Mouse (Mus musculus) hindbrain, embryonic 15.5 days (tissue): ENCODE measurements around the gene Pank4. TPM values are rescaled to one million over a fixed set of nuclear protein-coding genes. Genes with fewer than 3 reads are reported as not detected.

Source experiments
- ATAC-seq: fragments of 200-750 bp; cut with Nextera tagmentation; 2 replicates; pipeline ENCODE4 v1.8.0; 2017; ENCODE audit warnings: low read depth, moderate number of reproducible peaks, moderate TSS enrichment; ENCODE audit not compliant: low FRiP score
- H3K27ac ChIP-seq: fragments of 300-500 bp; sonication (generic); replicated peaks from 2 replicates; pipeline ENCODE4 v1.5.1; 2015; ENCODE audit warnings: mild to moderate bottlenecking, inconsistent platforms
- H3K27me3 ChIP-seq: fragments of 300-500 bp; sonication (generic); 2 replicates; pipeline ENCODE4 v1.6.1; 2015; ENCODE audit warnings: control low read depth, inconsistent platforms
- H3K36me3 ChIP-seq: fragments of 300-500 bp; sonication (generic); 2 replicates; pipeline ENCODE4 v1.6.1; 2015; ENCODE audit warnings: control low read depth, inconsistent platforms
- H3K4me1 ChIP-seq: fragments of 300-500 bp; sonication (generic); replicated peaks from 2 replicates; pipeline ENCODE4 v1.6.1; 2015; ENCODE audit warnings: control low read depth, inconsistent platforms
- H3K4me2 ChIP-seq: fragments of 300-500 bp; sonication (generic); 2 replicates; pipeline ENCODE4 v1.6.1; 2015; ENCODE audit warnings: moderate library complexity, mild to moderate bottlenecking, inconsistent platforms
- H3K4me3 ChIP-seq: fragments of 300-500 bp; sonication (generic); 2 replicates; pipeline ENCODE4 v1.5.1; 2015; ENCODE audit warnings: mild to moderate bottlenecking, inconsistent platforms
- H3K9ac ChIP-seq: fragments of 300-500 bp; sonication (generic); 2 replicates; pipeline ENCODE4 v1.6.1; 2015; ENCODE audit warnings: inconsistent platforms
- H3K9me3 ChIP-seq: fragments of 300-500 bp; sonication (generic); 2 replicates; pipeline ENCODE4 v1.6.1; 2016; ENCODE audit warnings: control low read depth, inconsistent platforms
- WGBS: fragments of 180-500 bp; shearing (Covaris S2); methylation state at CpG from one replicate; pipeline ENCODE4 v1.1.7; 2015; 5-methylcytosine and 5-hydroxymethylcytosine counted together
- polyA plus RNA-seq: library from polyadenylated mRNA; unstranded; fragments of >200 nt; fragmentation: Nextera tagmentation; extraction: Ambion mirVana; gene quantifications from 2 replicates; pipeline ENCODE4 v1.2.1, GENCODE M21; 2015

The Pank4 gene
- polyA plus RNA-seq, 1 experiment from 2014 or later = 37.3 TPM

GRCm38 (mm10) chr4:155008075-155008474 lies 44.2 kb downstream of the Pank4 start:
- no peak overlapping the region for H3K9ac ChIP-seq
- H3K27me3 ChIP-seq = no peaks in the 10 kb centered on the region
- no peaks in the 10 kb centered on the region for H3K9me3 ChIP-seq
- H3K4me2 ChIP-seq = no peak overlapping the region
- H3K36me3 ChIP-seq = no peaks in the 10 kb centered on the region
- ATAC-seq = no peak
- H3K4me1 ChIP-seq = peaks cover 24% of the 10 kb centered on the region
- H3K4me3 ChIP-seq = no peak overlapping the region
- H3K27ac ChIP-seq = no peak overlapping the region

GRCm38 (mm10) chr4:155009216-155009615 lies 45.3 kb downstream of the Pank4 start:
- Histone ChIP-seq H3K27me3 (no peaks in the 10 kb centered on the region), H3K4me2 (no peak overlapping the region), H3K9ac (no peak overlapping the region), H3K36me3 (no peaks in the 10 kb centered on the region), H3K4me3 (no peak overlapping the region), H3K4me1 (peaks cover 24% of the 10 kb centered on the region), H3K9me3 (no peaks in the 10 kb centered on the region), H3K27ac (no peak overlapping the region)
- ATAC-seq = no peak
- WGBS = 85% methylated on average over 3 of the region's 3 CpGs

- Histone ChIP-seq H3K4me2 (no peak overlapping the region), H3K4me3 (no peak overlapping the region), H3K27me3 (no peaks in the 10 kb centered on the region), H3K9me3 (no peaks in the 10 kb centered on the region), H3K4me1 (peaks cover 24% of the 10 kb centered on the region), H3K27ac (no peak overlapping the region), H3K36me3 (no peaks in the 10 kb centered on the region), H3K9ac (no peak overlapping the region)
- 64% methylated on average over 5 of the region's 5 CpGs for WGBS
- 0 out of 2 replicates have a peak, but pooled peaks have one; percentile 50 for ATAC-seq
Observed at GRCm38 (mm10) chr4:155010870-155011269, 46.9 kb downstream of the Pank4 start.

GRCm38 (mm10) chr4:155011312-155012025 lies 47.5 kb downstream of the Pank4 start:
- H3K27me3 ChIP-seq = no peaks in the 10 kb centered on the region
- H3K4me1 ChIP-seq = peaks cover 24% of the 10 kb centered on the region
- no peak overlapping the region for H3K4me2 ChIP-seq
- no peaks in the 10 kb centered on the region for H3K9me3 ChIP-seq
- ATAC-seq = no peak
- 80% methylated on average over 8 of the region's 8 CpGs for WGBS
- no peak overlapping the region for H3K27ac ChIP-seq
- no peak overlapping the region for H3K4me3 ChIP-seq
- no peaks in the 10 kb centered on the region for H3K36me3 ChIP-seq
- H3K9ac ChIP-seq = no peak overlapping the region

GRCm38 (mm10) chr4:155012115-155012514 lies 48.2 kb downstream of the Pank4 start:
- 73% methylated on average over 2 of the region's 2 CpGs for WGBS
- H3K9ac ChIP-seq = no peak overlapping the region
- H3K4me3 ChIP-seq = no peak overlapping the region
- H3K27ac ChIP-seq = no peak overlapping the region
- no peaks in the 10 kb centered on the region for H3K27me3 ChIP-seq
- no peak for ATAC-seq
- H3K36me3 ChIP-seq = no peaks in the 10 kb centered on the region
- H3K9me3 ChIP-seq = no peaks in the 10 kb centered on the region
- peaks cover 24% of the 10 kb centered on the region for H3K4me1 ChIP-seq
- no peak overlapping the region for H3K4me2 ChIP-seq

- H3K27ac ChIP-seq = no peak overlapping the region
- H3K4me2 ChIP-seq = no peak overlapping the region
- 4% methylated on average over 4 of the region's 4 CpGs for WGBS
- no peaks in the 10 kb centered on the region for H3K9me3 ChIP-seq
- ATAC-seq = peak; percentile 21; the same call in 1 of the 2 replicates
- H3K9ac ChIP-seq = no peak overlapping the region
- H3K4me3 ChIP-seq = no peak overlapping the region
- no peaks in the 10 kb centered on the region for H3K27me3 ChIP-seq
- H3K4me1 ChIP-seq = peaks cover 31% of the 10 kb centered on the region
- no peaks in the 10 kb centered on the region for H3K36me3 ChIP-seq
Observed at GRCm38 (mm10) chr4:155012788-155013187, 48.9 kb downstream of the Pank4 start.

- Histone ChIP-seq H3K27me3 (no peaks in the 10 kb centered on the region), H3K36me3 (no peaks in the 10 kb centered on the region), H3K9me3 (no peaks in the 10 kb centered on the region), H3K4me2 (no peak overlapping the region), H3K4me1 (peaks cover 39% of the 10 kb centered on the region), H3K27ac (no peak overlapping the region; the same call in 1 of the 2 replicates), H3K4me3 (no peak overlapping the region), H3K9ac (no peak overlapping the region)
- no peak for ATAC-seq
- 58% methylated on average over 14 of the region's 14 CpGs for WGBS
Observed at GRCm38 (mm10) chr4:155014244-155014643, 50.3 kb downstream of the Pank4 start.

GRCm38 (mm10) chr4:155014791-155015190 lies 50.9 kb downstream of the Pank4 start:
- 74% methylated on average over 12 of the region's 12 CpGs for WGBS
- Histone ChIP-seq H3K27me3 (no peaks in the 10 kb centered on the region), H3K27ac (no peak overlapping the region), H3K4me2 (no peak overlapping the region), H3K4me3 (no peak overlapping the region), H3K36me3 (no peaks in the 10 kb centered on the region), H3K9ac (no peak overlapping the region), H3K9me3 (no peaks in the 10 kb centered on the region), H3K4me1 (peaks cover 45% of the 10 kb centered on the region)
- ATAC-seq = no peak

- 81% methylated on average over 4 of the region's 4 CpGs for WGBS
Observed at GRCm38 (mm10) chr4:155015550-155015949, 51.6 kb downstream of the Pank4 start.

GRCm38 (mm10) chr4:155016807-155017206 lies 52.9 kb downstream of the Pank4 start:
- H3K9ac ChIP-seq = no peak overlapping the region
- no peaks in the 10 kb centered on the region for H3K27me3 ChIP-seq
- no peak for ATAC-seq
- 64% methylated on average over 11 of the region's 11 CpGs for WGBS
- no peaks in the 10 kb centered on the region for H3K36me3 ChIP-seq
- H3K27ac ChIP-seq = no peak overlapping the region
- no peak overlapping the region for H3K4me3 ChIP-seq
- H3K4me1 ChIP-seq = peaks cover 49% of the 10 kb centered on the region
- no peak overlapping the region for H3K4me2 ChIP-seq
- H3K9me3 ChIP-seq = no peaks in the 10 kb centered on the region

More at GRCm38 (mm10) chr4:155015550-155015949, 51.6 kb downstream of the Pank4 start:
- no peaks in the 10 kb centered on the region for H3K27me3 ChIP-seq
- no peak overlapping the region for H3K4me3 ChIP-seq
- H3K27ac ChIP-seq = no peak overlapping the region
- no peaks in the 10 kb centered on the region for H3K9me3 ChIP-seq
- H3K4me2 ChIP-seq = no peak overlapping the region
- peaks cover 49% of the 10 kb centered on the region for H3K4me1 ChIP-seq
- no peaks in the 10 kb centered on the region for H3K36me3 ChIP-seq
- no peak for ATAC-seq
- H3K9ac ChIP-seq = no peak overlapping the region

- 54% methylated on average over 11 of the region's 11 CpGs for WGBS
- Histone ChIP-seq H3K9me3 (no peaks in the 10 kb centered on the region), H3K27ac (no peak overlapping the region), H3K27me3 (no peaks in the 10 kb centered on the region), H3K4me2 (no peak overlapping the region), H3K4me1 (peaks cover 49% of the 10 kb centered on the region), H3K4me3 (no peak overlapping the region), H3K9ac (no peak overlapping the region), H3K36me3 (no peaks in the 10 kb centered on the region)
- ATAC-seq = no peak
Observed at GRCm38 (mm10) chr4:155017253-155017878, 53.4 kb downstream of the Pank4 start.

GRCm38 (mm10) chr4:155018066-155018465 lies 54.1 kb downstream of the Pank4 start:
- H3K36me3 ChIP-seq = no peaks in the 10 kb centered on the region
- WGBS = 78% methylated on average over 8 of the region's 8 CpGs

More at GRCm38 (mm10) chr4:155018066-155018465, 54.1 kb downstream of the Pank4 start:
- no peaks in the 10 kb centered on the region for H3K27me3 ChIP-seq
- ATAC-seq = no peak
- no peak overlapping the region for H3K4me3 ChIP-seq
- no peak overlapping the region for H3K27ac ChIP-seq
- H3K9ac ChIP-seq = no peak overlapping the region
- peaks cover 48% of the 10 kb centered on the region for H3K4me1 ChIP-seq
- no peaks in the 10 kb centered on the region for H3K9me3 ChIP-seq
- no peak overlapping the region for H3K4me2 ChIP-seq
